Mouse (Mus musculus): Measurements from ENCODE around the gene Samd9l. TPM values are rescaled to one million over a fixed set of nuclear protein-coding genes. Genes with fewer than 3 reads are reported as not detected.
"Not testable (repeated sequence)": the region's sequence is repeated elsewhere in the genome, so short reads cannot be mapped to it uniquely, and the experiment has no call there.

Gene Samd9l
- polyA plus RNA-seq, 1 experiment from 2014 or later: 0.83 TPM

DNA sequence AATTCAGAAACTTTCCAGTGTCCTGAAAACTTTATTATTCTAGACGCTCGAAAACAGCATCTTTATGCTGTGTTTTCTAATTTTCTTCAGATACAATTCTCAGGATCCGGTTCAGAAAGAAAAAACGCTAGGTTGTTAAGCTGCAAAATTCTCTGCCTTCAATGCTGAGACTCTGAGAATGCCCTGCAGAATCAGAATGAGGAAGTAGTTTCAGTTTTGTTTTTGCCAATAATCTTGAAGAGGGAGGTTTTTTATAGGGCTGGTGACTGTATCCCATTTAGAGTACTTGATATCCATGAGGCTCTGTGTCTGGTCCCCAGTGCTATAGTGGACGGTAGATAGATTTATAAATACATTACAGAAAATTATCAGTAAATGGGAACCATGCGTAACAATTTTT, 12.8 kb downstream of the Samd9l start:
- no peak overlapping the region for H3K9ac ChIP-seq
- no peak for ATAC-seq (ENCODE audit: insufficient number of reproducible peaks, insufficient read depth, low FRiP score, low TSS enrichment)
- H3K4me1 ChIP-seq: no peaks in the 10 kb centered on the region
- H3K27ac ChIP-seq: no peak overlapping the region
- H3K36me3 ChIP-seq: no peaks in the 10 kb centered on the region
- WGBS: 82% methylated on average over 6 of the region's 6 CpGs
- H3K27me3 ChIP-seq: no peaks in the 10 kb centered on the region
- no peak overlapping the region for H3K4me2 ChIP-seq (replicated peaks)
- no peak overlapping the region for H3K4me3 ChIP-seq
- H3K9me3 ChIP-seq: no peaks in the 10 kb centered on the region

DNA sequence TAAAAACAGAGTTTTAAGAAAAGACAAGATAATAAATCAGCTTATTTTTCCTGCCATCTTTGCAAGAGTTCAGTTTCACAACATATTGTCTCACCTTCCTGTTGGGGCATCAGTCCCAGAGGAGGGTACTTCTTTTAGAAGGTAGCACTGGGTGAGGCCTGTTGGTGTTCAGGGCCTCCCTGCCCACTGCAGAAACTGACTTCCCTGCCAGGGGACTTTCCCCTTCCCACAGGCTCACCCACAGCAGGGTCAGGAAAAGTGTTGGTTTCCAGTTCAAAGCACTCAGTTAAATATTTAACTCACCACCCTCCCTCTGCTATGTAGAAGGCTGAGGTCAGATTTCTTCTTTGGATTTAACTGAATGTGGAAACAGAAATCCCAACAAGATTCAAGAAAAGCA, 14.6 kb downstream of the Samd9l start:
- ATAC-seq (ENCODE audit: insufficient number of reproducible peaks, insufficient read depth, low FRiP score, low TSS enrichment); H3K4me3 ChIP-seq; H3K4me2 ChIP-seq (replicated peaks); H3K27me3 ChIP-seq; H3K36me3 ChIP-seq; H3K4me1 ChIP-seq; H3K9me3 ChIP-seq; H3K9ac ChIP-seq; H3K27ac ChIP-seq: not testable (repeated sequence)

DNA sequence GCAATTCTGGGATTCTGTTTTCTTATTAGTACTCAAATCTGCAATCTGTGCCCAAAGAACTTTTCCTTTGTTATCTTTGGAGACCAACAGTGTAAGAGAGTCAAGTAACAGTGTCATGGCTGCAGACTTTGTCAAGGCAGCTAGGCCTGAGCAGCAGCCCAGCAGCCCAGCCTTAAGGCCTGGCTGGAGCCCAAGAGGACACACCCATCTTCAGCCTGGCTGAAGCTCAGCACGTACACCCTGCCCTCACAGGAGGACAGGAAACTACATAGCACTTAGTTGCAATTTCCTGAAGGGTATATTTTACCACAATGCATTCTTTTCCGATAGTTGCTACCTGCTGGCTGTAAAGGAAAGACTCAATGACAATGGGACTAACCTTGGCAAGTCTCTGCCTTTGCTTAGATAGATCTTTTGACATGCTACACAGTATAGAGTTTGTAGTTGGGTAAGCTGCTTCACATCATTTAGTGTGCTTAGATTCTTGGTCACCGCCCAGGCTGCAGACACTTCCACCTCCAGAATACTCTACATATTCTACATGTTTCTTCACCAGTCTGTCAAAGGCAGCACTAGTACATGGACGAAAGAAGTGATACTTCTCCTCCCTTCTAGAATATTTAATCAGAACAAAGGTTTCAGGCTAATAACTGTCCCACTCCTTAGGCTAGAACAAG, 15.1 kb downstream of the Samd9l start:
- not testable (repeated sequence) for H3K4me1 ChIP-seq; H3K9me3 ChIP-seq; H3K4me2 ChIP-seq (replicated peaks); ATAC-seq (ENCODE audit: insufficient number of reproducible peaks, insufficient read depth, low FRiP score, low TSS enrichment); H3K27me3 ChIP-seq; H3K36me3 ChIP-seq; H3K4me3 ChIP-seq; H3K27ac ChIP-seq; H3K9ac ChIP-seq
- 29% methylated on average over 1 of the region's 4 CpGs for WGBS

DNA sequence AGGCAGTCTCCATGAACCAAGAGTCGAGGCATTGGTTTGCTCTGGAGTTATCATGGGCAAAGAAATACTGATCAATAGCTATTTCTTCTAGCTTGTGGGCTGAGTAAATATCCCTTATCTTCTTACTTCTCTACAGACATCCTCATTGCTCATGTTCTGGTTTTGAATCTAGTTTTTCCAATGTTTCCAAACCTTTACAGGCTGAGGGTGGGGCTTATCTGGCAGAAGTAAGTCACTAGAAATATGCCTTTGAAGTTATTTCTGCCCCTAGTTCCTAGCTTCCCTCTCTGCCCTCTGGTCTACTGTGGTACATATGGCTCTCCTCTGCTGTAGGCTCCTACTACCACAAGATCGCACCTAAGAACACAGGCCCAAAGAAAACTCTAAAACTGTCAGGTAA, 20.2 kb downstream of the Samd9l start:
- H3K4me3 ChIP-seq: no peak overlapping the region
- H3K27ac ChIP-seq: no peak overlapping the region
- no peak for ATAC-seq (ENCODE audit: insufficient number of reproducible peaks, insufficient read depth, low FRiP score, low TSS enrichment)
- H3K9me3 ChIP-seq: no peaks in the 10 kb centered on the region
- H3K4me1 ChIP-seq: no peaks in the 10 kb centered on the region
- 90% methylated on average over 2 of the region's 2 CpGs for WGBS
- H3K27me3 ChIP-seq: no peaks in the 10 kb centered on the region
- no peak overlapping the region for H3K4me2 ChIP-seq (replicated peaks)
- H3K9ac ChIP-seq: no peak overlapping the region
- no peaks in the 10 kb centered on the region for H3K36me3 ChIP-seq

DNA sequence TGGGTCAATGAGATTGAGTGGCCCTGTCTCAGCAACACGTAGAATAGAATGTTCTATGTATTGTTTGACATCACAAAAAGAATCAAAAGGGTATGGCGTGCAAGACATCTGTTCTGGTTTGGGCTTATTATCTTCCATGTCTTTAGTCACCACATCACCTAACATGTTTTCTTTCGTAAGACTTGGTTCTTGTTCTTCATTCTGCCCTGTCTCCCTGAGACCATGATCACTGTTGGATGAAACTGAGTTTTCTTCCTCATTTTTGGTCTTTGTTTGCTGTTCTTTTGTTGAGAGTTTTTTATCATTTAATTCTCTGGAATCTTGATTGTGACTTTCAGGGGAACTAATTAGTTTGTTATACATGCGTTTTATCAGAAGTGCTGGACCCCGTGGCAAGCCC, 22.7 kb downstream of the Samd9l start:
- Histone ChIP-seq H3K9me3 (0 out of 2 replicates have a peak, but pooled peaks cover 3% of the 10 kb centered on the region), H3K36me3 (no peaks in the 10 kb centered on the region), H3K4me3 (no peak overlapping the region), H3K27ac (no peak overlapping the region), H3K4me1 (no peaks in the 10 kb centered on the region), H3K27me3 (no peaks in the 10 kb centered on the region), H3K4me2 (replicated peaks) (no peak overlapping the region), H3K9ac (no peak overlapping the region)
- WGBS: 87% methylated on average over 5 of the region's 5 CpGs
- no peak for ATAC-seq (ENCODE audit: insufficient number of reproducible peaks, insufficient read depth, low FRiP score, low TSS enrichment)

DNA sequence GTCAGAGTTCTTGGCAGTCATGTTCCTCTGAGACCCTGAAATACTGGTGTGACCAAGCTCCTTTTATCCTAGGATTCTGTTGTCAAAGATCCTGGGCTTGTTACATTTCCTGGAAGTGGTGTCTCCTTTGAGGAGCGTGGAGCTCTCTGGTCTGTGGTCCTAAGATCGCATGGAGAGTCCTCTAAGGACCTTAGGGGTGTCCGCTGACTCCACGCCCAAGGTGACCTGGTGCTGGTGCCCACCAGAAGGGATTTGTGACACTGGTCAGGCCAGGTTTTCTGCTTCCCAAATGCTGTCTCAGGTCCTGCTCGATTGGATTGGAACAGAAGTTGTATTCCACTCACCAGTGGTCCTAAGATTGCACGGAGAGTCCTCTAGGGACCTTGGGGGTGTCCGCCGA, 29.8 kb downstream of the Samd9l start:
- no peak for ATAC-seq (ENCODE audit: insufficient number of reproducible peaks, insufficient read depth, low FRiP score, low TSS enrichment)
- WGBS: 84% methylated on average over 8 of the region's 8 CpGs
- no peak overlapping the region for H3K4me2 ChIP-seq (replicated peaks)
- H3K36me3 ChIP-seq: no peaks in the 10 kb centered on the region
- H3K27ac ChIP-seq: no peak overlapping the region
- no peak overlapping the region for H3K9ac ChIP-seq
- no peaks in the 10 kb centered on the region for H3K27me3 ChIP-seq
- H3K9me3 ChIP-seq: peaks cover 13% of the 10 kb centered on the region
- no peak overlapping the region for H3K4me3 ChIP-seq
- H3K4me1 ChIP-seq: no peaks in the 10 kb centered on the region

DNA sequence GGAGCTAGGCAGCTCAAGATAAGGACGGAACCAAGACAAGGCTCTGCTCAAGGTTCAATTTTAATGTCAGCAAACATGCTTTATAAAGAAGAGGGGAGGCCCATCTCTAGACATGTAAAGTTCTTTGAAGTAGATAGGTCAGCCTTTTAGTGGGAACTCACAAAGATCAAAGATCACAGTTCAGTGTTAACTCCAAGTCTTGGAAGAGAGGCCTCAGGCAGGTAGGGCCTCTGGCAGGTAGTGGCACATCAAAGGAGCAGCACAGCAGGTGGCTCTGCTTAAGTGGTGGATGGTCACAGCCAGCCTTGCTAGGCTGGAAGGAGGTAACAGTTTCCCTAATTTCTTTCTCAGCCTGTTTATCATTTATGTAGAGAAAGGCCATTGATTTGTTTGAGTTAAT, 33.8 kb downstream of the Samd9l start:
- H3K9me3 ChIP-seq; ATAC-seq (ENCODE audit: insufficient number of reproducible peaks, insufficient read depth, low FRiP score, low TSS enrichment); H3K27me3 ChIP-seq; H3K27ac ChIP-seq; H3K4me2 ChIP-seq (replicated peaks); H3K4me1 ChIP-seq; H3K9ac ChIP-seq; H3K36me3 ChIP-seq; H3K4me3 ChIP-seq: not testable (repeated sequence)
- 72% methylated on average over 1 of the region's 1 CpGs for WGBS

DNA sequence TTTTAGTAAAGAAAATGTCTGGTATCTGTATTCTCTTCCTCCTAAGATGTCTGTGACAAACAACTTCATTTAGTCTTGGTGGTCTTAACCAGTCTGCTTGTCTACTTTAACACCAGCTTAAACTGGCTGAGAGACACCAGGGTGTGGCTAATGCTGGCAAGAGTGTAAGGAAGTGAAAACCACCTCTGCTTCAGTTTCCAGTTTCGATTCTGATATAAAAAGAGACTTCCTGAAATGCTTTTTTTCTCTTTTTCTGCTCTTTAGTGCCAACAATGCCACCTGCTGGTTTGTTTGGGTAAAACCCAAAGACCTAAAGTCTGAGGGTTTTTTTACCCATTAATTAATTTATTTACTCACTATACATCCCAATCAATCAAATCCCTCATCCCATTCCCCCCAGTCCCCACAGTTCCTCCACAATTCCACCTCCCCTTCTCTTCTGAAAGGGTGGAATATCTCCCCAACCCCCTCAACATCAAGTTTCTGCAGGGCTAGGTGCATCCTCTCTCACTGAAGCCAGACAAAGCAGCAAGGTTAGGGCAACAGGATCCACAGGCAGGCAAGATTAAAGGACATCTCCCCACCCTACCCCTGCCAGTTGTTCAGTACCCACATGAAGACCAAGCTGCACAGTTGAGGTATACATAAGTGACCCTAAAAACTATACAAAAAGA, 53.3 kb downstream of the Samd9l start:
- not testable (repeated sequence) for H3K4me3 ChIP-seq; H3K27me3 ChIP-seq; H3K36me3 ChIP-seq; H3K9ac ChIP-seq; H3K4me1 ChIP-seq; H3K4me2 ChIP-seq (replicated peaks); H3K9me3 ChIP-seq; H3K27ac ChIP-seq; ATAC-seq (ENCODE audit: insufficient number of reproducible peaks, insufficient read depth, low FRiP score, low TSS enrichment)
- WGBS: 6% methylated on average over 1 of the region's 1 CpGs

DNA sequence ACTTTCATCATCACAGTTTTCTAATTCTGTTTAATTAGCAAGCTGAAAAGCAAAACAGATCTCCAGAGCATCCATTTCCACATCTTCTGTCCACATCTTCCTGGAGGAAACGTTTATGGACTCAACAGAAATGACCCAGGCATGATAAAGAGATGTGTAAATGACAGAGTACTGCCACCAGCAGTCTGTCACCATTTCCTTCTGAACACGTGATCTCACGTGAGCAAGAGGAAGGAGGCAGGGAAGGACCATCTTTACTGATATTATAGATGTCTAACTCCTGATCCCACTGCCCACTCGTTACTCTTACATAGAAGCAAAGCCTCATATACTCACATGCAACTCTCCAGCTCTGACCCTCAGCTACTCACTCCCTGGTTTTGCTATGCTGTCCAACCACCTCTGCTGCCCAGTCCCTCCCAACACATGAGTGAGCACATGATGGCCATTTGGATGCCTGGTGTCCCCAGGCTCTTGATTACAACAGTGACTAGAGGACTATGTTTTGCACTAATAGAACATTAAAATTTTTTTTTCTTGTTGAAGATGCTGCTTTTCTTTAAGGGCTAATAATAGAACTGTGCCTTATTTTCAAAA, 54.2 kb downstream of the Samd9l start:
- ATAC-seq (ENCODE audit: insufficient number of reproducible peaks, insufficient read depth, low FRiP score, low TSS enrichment); H3K27me3 ChIP-seq; H3K9ac ChIP-seq; H3K4me1 ChIP-seq; H3K4me3 ChIP-seq; H3K36me3 ChIP-seq; H3K27ac ChIP-seq; H3K9me3 ChIP-seq; H3K4me2 ChIP-seq (replicated peaks): not testable (repeated sequence)
- 92% methylated on average over 2 of the region's 4 CpGs for WGBS

DNA sequence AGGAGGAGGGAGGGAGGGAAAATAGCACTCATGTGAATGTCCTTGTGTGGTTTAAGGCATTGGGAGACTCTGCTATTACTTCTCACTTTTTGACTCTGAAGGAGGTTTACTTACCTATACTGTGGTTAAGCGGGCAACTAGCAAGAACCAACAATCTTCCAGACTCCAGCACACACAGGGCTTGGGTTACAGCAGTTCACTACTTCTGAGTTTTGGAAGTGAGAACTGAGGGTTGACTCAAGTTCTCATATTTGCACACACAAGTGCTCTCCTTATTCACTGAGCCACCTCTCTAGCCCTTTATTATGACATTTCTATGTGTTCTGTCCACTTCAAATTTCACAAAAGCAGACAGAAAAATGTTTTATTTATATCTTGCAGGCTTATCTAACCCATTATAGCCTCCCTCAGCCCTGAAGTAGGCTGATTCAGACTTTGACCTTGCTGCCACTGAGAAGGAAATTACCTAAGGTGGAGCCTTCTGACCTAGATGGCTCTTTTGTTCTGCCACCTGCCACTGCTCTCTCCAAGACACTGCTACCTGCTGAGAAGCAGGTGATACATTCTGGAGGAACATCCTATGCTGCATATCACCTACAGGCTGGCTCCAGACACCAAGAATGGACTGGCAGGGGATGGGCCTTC, 55.6 kb downstream of the Samd9l start:
- not testable (repeated sequence) for H3K4me2 ChIP-seq (replicated peaks); H3K9me3 ChIP-seq; ATAC-seq (ENCODE audit: insufficient number of reproducible peaks, insufficient read depth, low FRiP score, low TSS enrichment); H3K4me3 ChIP-seq; H3K27me3 ChIP-seq; H3K27ac ChIP-seq; H3K36me3 ChIP-seq; H3K4me1 ChIP-seq; H3K9ac ChIP-seq
- WGBS: 84% methylated on average over 1 of the region's 1 CpGs

DNA sequence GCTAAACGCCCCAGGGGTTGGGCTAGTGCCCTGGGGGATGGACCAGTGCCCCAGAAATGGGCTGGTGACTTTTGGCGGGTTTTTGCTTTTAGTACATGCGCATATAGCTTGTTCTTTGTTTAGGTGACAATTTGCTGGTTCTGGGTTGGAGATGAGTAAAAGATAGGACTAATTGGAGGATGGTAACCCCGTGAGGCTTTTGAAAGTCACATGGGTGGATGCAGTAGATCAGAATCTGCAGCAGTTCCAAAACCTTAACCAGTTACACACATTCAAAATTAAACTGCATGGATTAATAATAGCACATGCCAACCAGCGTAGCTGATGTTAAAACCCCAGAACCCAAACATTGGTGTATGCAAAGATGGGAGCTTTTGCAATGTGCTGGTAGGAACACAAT, 57.9 kb downstream of the Samd9l start:
- Histone ChIP-seq H3K27ac (no peak overlapping the region), H3K27me3 (no peaks in the 10 kb centered on the region), H3K4me1 (no peaks in the 10 kb centered on the region), H3K9ac (no peak overlapping the region), H3K36me3 (no peaks in the 10 kb centered on the region), H3K4me3 (no peak overlapping the region), H3K4me2 (replicated peaks) (peak overlapping the region; percentile 44; the same call in 1 of the 2 replicates), H3K9me3 (no peaks in the 10 kb centered on the region)
- 52% methylated on average over 5 of the region's 5 CpGs for WGBS
- no peak for ATAC-seq (ENCODE audit: insufficient number of reproducible peaks, insufficient read depth, low FRiP score, low TSS enrichment)

DNA sequence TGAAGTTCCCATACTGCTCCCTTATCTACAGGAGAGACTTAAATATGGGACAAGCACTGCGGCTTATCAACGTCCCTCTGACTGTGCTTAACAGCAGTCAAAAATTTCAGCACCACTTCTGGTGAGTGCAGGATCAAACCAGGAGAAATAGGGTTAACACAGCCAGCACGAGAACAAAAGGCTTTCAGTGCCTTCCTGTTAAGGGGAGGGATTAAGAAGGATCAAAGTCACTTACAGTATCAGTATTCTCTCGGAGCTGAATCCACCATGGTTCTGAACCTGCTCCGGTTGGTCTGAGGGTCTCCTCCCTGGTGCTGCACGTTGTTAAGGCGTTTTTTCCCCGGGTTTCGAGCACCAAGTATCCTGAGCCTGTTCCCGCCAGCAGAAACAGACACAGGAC, 58.4 kb downstream of the Samd9l start:
- H3K4me3 ChIP-seq: peak overlapping the region; percentile 26
- WGBS: 16% methylated on average over 10 of the region's 10 CpGs

More for the DNA sequence above, 58.4 kb downstream of the Samd9l start:
- peak overlapping the region; percentile 44 for H3K4me2 ChIP-seq (replicated peaks)
- H3K9ac ChIP-seq; ATAC-seq (ENCODE audit: insufficient number of reproducible peaks, insufficient read depth, low FRiP score, low TSS enrichment); H3K9me3 ChIP-seq; H3K27ac ChIP-seq; H3K36me3 ChIP-seq; H3K27me3 ChIP-seq; H3K4me1 ChIP-seq: not testable (repeated sequence)
